Mouse (Mus musculus): ENCODE results near the gene Lmln.
"Not testable (repeated sequence)": the region's sequence is repeated elsewhere in the genome, so short reads cannot be mapped to it uniquely, and the experiment has no call there.

Lmln gene

GRCm38 (mm10) chr16:33056786-33057185, 5.5 kb upstream of the Lmln start:
- in situ Hi-C loops (cut with MboI; ENCODE audit: low sequenced_read_pairs): no loop called here

- in situ Hi-C loops (cut with MboI; ENCODE audit: low sequenced_read_pairs): no loop called here
These were observed 4.3 kb upstream of the Lmln start for GRCm38 (mm10) chr16:33058033-33058432.

GRCm38 (mm10) chr16:33058656-33059055, 3.7 kb upstream of the Lmln start:
- in situ Hi-C loops (cut with MboI; ENCODE audit: low sequenced_read_pairs): not testable (repeated sequence)

- in situ Hi-C loops (cut with MboI; ENCODE audit: low sequenced_read_pairs): no loop called here
These were observed 2.9 kb upstream of the Lmln start for GRCm38 (mm10) chr16:33059471-33059870.

- in situ Hi-C loops (cut with MboI; ENCODE audit: low sequenced_read_pairs): no loop called here
These were observed 1.4 kb upstream of the Lmln start for GRCm38 (mm10) chr16:33060926-33061325.

- in situ Hi-C loops (cut with MboI; ENCODE audit: low sequenced_read_pairs): no loop called here
These were observed 921 bp upstream of the Lmln start for GRCm38 (mm10) chr16:33061400-33061799.

GRCm38 (mm10) chr16:33062682-33063131, 386 bp downstream of the Lmln start:
- in situ Hi-C loops (cut with MboI; ENCODE audit: low sequenced_read_pairs): no loop called here

- in situ Hi-C loops (cut with MboI; ENCODE audit: low sequenced_read_pairs): no loop called here
These were observed 946 bp downstream of the Lmln start for GRCm38 (mm10) chr16:33063267-33063666.

- in situ Hi-C loops (cut with MboI; ENCODE audit: low sequenced_read_pairs): no loop called here
These were observed 2.3 kb downstream of the Lmln start for GRCm38 (mm10) chr16:33064636-33065035.

- in situ Hi-C loops (cut with MboI; ENCODE audit: low sequenced_read_pairs): no loop called here
These were observed 8.6 kb downstream of the Lmln start for GRCm38 (mm10) chr16:33070928-33071327.

GRCm38 (mm10) chr16:33072871-33073557, 10.7 kb downstream of the Lmln start:
- in situ Hi-C loops (cut with MboI; ENCODE audit: low sequenced_read_pairs): no loop called here

- in situ Hi-C loops (cut with MboI; ENCODE audit: low sequenced_read_pairs): no loop called here
These were observed 12.6 kb downstream of the Lmln start for GRCm38 (mm10) chr16:33074967-33075366.

GRCm38 (mm10) chr16:33076078-33076477, 13.8 kb downstream of the Lmln start:
- in situ Hi-C loops (cut with MboI; ENCODE audit: low sequenced_read_pairs): no loop called here

GRCm38 (mm10) chr16:33077069-33077627, 14.8 kb downstream of the Lmln start:
- in situ Hi-C loops (cut with MboI; ENCODE audit: low sequenced_read_pairs): no loop called here

GRCm38 (mm10) chr16:33080063-33080462, 17.7 kb downstream of the Lmln start:
- in situ Hi-C loops (cut with MboI; ENCODE audit: low sequenced_read_pairs): no loop called here

- in situ Hi-C loops (cut with MboI; ENCODE audit: low sequenced_read_pairs): no loop called here
These were observed 20.6 kb downstream of the Lmln start for GRCm38 (mm10) chr16:33082951-33083350.

- in situ Hi-C loops (cut with MboI; ENCODE audit: low sequenced_read_pairs): no loop called here
These were observed 21.7 kb downstream of the Lmln start for GRCm38 (mm10) chr16:33083996-33084395.

- in situ Hi-C loops (cut with MboI; ENCODE audit: low sequenced_read_pairs): no loop called here
These were observed 23.3 kb downstream of the Lmln start for GRCm38 (mm10) chr16:33085666-33086065.

- in situ Hi-C loops (cut with MboI; ENCODE audit: low sequenced_read_pairs): no loop called here
These were observed 51.4 kb downstream of the Lmln start for GRCm38 (mm10) chr16:33113726-33114125.

- in situ Hi-C loops (cut with MboI; ENCODE audit: low sequenced_read_pairs): no loop called here
These were observed 61.1 kb downstream of the Lmln start for GRCm38 (mm10) chr16:33123373-33123772.

- in situ Hi-C loops (cut with MboI; ENCODE audit: low sequenced_read_pairs): no loop called here
These were observed 61.9 kb downstream of the Lmln start for GRCm38 (mm10) chr16:33123938-33124820.

- in situ Hi-C loops (cut with MboI; ENCODE audit: low sequenced_read_pairs): no loop called here
These were observed 64.7 kb downstream of the Lmln start for GRCm38 (mm10) chr16:33127052-33127451.

Data from CH12F3 (cell line).